Mouse (Mus musculus): ENCODE data around the gene Igfbp7. TPM values are rescaled to one million over a fixed set of nuclear protein-coding genes. Genes with fewer than 3 reads are reported as not detected.

Gene Igfbp7
- polyA plus RNA-seq, 1 experiment from 2014 or later = 57.9 TPM

DNA sequence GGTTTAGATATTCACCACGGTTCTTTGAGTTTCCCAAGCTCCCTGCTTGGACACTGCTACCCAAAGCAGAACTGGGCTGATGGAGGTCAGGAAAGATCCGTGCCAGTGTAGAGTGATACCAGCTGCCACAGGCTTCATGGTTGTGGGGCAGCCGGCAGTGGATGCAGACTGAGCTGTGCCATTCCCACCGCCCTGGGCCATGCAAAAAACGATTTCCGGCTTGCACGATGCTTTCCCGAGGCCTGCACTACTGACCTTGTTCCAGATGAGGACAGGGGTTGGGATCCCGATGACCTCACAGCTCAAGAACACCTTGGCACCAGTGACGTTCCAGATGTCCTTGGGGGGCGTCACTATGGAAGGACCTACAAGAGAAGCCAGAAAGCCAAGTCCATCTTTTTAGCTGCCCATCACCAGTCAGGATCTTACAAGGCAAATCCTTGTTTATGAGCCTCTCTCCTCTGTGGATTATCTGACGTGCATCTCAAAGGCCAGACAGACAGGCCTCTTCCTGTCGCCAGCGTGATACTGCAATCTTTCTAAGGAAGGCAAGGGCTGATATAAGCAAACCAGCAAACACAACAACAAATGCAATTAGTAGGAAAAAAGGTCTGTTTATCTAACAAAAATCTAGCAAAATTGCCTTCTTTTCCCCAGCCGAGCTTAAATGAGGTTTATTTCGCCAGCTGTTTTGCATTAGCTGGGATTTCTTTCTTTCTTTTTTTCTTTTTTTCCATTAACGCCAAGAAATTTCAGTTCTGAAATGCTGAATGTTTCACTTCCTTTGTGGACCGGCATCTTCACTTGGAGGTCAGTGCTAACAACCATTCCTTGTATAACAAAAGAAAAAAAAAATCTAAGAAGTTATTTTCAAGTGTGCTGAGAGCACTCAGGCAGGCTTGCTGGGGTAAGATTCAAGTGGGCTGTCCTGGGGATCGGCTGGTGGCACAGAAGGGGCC is 52.3 kb downstream of the Igfbp7 start:
- no peak for ATAC-seq
- H3K27ac ChIP-seq (ENCODE audit: low read length) = no peak overlapping the region
- 84% methylated on average over 19 of the region's 19 CpGs for WGBS
- H3K36me3 ChIP-seq (ENCODE audit: control insufficient read depth, insufficient read depth, low read length) = no peaks in the 10 kb centered on the region
- H3K27me3 ChIP-seq (ENCODE audit: control insufficient read depth, insufficient read depth, low read depth, low read length) = peaks cover 2% of the 10 kb centered on the region; the same call in 1 of the 2 replicates
- H3K4me3 ChIP-seq (ENCODE audit: low read depth, low read length) = no peak overlapping the region
- H3K9ac ChIP-seq (ENCODE audit: low read depth, low read length) = no peak overlapping the region
- H3K9me3 ChIP-seq (replicated peaks; ENCODE audit: control insufficient read depth, low read length, poor library complexity, severe bottlenecking) = no peaks in the 10 kb centered on the region
- H3K4me2 ChIP-seq (ENCODE audit: low read length) = no peak overlapping the region
- peaks cover 3% of the 10 kb centered on the region; the same call in 1 of the 2 replicates for H3K4me1 ChIP-seq (ENCODE audit: control insufficient read depth, insufficient read depth, low read length)

DNA sequence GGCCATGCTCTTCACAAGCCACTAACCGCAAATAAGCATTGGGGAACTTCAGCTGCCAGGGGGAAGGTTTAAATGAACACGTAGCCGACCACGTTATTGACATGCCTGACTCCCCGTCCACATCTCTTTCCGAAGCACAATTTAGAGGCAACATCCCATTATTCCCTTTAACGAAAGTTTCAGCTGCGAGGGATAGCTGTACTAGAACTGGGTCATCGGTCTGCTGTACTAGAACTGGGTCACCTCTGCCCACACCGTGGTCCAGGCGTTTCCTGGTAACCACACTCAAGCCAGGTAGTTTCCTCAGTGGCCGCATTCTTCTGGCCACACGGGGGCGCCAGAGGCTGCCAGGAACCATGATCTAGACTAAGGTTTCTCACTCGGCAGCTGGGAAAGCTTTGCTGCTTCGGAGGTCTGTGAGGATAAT is 53.5 kb downstream of the Igfbp7 start:
- H3K27ac ChIP-seq (ENCODE audit: low read length) = no peak overlapping the region
- ATAC-seq = peak; percentile 73
- no peaks in the 10 kb centered on the region for H3K9me3 ChIP-seq (replicated peaks; ENCODE audit: control insufficient read depth, low read length, poor library complexity, severe bottlenecking)
- peaks cover 3% of the 10 kb centered on the region; the same call in 1 of the 2 replicates for H3K4me1 ChIP-seq (ENCODE audit: control insufficient read depth, insufficient read depth, low read length)
- peak overlapping the region; percentile 28 for H3K4me3 ChIP-seq (ENCODE audit: low read depth, low read length)
- H3K27me3 ChIP-seq (ENCODE audit: control insufficient read depth, insufficient read depth, low read depth, low read length) = peaks cover 2% of the 10 kb centered on the region; the same call in 1 of the 2 replicates
- peak overlapping the region; percentile 27; the same call in 1 of the 2 replicates for H3K9ac ChIP-seq (ENCODE audit: low read depth, low read length)
- peak overlapping the region; percentile 63 for H3K4me2 ChIP-seq (ENCODE audit: low read length)
- peaks cover 7% of the 10 kb centered on the region for H3K36me3 ChIP-seq (ENCODE audit: control insufficient read depth, insufficient read depth, low read length)
- 6% methylated on average over 16 of the region's 16 CpGs for whole genome bisulfite sequencing

DNA sequence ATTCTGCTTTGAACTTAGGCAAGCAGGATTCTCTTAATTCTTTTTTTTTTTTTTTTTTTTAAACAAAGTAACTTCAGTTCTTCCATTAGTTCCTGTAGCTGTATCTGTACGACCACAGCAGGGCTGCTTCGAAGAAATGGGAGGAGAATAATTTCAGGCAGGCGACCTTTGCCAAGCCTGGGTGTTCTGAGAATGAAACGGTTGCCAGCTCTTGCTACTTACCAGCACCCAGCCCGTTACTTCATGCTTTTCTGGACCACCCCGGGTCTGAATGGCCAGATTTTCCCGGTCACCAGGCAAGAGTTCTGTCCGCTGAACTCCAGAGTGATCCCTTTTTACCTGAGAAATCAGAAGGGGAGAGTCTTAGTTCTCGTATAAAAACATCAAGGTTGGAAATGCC is 56.1 kb downstream of the Igfbp7 start:
- Histone ChIP-seq H3K4me3 (ENCODE audit: low read depth, low read length) (no peak overlapping the region), H3K27me3 (ENCODE audit: control insufficient read depth, insufficient read depth, low read depth, low read length) (peaks cover 2% of the 10 kb centered on the region; the same call in 1 of the 2 replicates), H3K27ac (ENCODE audit: low read length) (no peak overlapping the region), H3K36me3 (ENCODE audit: control insufficient read depth, insufficient read depth, low read length) (peaks cover 17% of the 10 kb centered on the region), H3K9me3 (replicated peaks; ENCODE audit: control insufficient read depth, low read length, poor library complexity, severe bottlenecking) (no peaks in the 10 kb centered on the region), H3K4me2 (ENCODE audit: low read length) (no peak overlapping the region), H3K9ac (ENCODE audit: low read depth, low read length) (no peak overlapping the region), H3K4me1 (ENCODE audit: control insufficient read depth, insufficient read depth, low read length) (peaks cover 3% of the 10 kb centered on the region; the same call in 1 of the 2 replicates)
- no peak for ATAC-seq
- 66% methylated on average over 9 of the region's 9 CpGs for WGBS

DNA sequence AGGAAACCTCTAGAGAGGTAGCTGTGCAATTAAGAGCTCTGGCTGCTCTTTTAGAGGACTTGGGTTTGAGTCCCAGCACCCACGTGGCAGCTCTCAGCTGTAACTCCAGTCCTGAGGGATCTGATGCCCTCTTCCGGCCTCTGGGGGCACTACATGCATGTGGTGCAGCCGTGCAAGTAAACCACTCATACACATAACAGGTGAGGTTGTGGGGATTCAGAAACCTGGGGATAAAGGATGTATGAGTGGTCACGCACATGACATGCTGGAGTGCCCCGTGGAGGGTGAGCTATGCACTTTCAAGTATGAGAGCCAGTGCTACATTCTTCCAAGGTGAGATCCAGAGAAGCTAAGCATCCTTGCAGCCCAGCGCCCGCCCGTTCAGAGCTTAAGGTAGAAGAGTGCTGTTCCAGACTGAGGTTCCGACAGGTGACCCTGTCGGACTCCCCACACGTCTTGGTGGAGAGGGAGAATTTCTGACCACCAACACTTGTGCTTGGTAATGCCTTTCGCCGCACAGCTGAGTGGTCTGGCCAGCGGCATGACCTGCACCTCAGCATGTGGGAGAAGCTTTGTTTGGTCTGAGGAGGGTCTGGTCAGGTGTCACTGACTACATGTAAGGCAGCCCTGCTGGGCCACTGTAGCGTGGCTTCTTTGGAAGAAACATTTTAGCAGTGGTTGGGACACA is 57.7 kb downstream of the Igfbp7 start:
- no peak overlapping the region for H3K9ac ChIP-seq (ENCODE audit: low read depth, low read length)
- no peaks in the 10 kb centered on the region; the same call in 1 of the 2 replicates for H3K27me3 ChIP-seq (ENCODE audit: control insufficient read depth, insufficient read depth, low read depth, low read length)
- no peaks in the 10 kb centered on the region for H3K9me3 ChIP-seq (replicated peaks; ENCODE audit: control insufficient read depth, low read length, poor library complexity, severe bottlenecking)
- 92% methylated on average over 15 of the region's 15 CpGs for WGBS
- peaks cover 29% of the 10 kb centered on the region for H3K36me3 ChIP-seq (ENCODE audit: control insufficient read depth, insufficient read depth, low read length)
- H3K4me2 ChIP-seq (ENCODE audit: low read length) = no peak overlapping the region
- no peak for ATAC-seq
- no peak overlapping the region for H3K27ac ChIP-seq (ENCODE audit: low read length)
- H3K4me1 ChIP-seq (ENCODE audit: control insufficient read depth, insufficient read depth, low read length) = peaks cover 3% of the 10 kb centered on the region; the same call in 1 of the 2 replicates
- no peak overlapping the region for H3K4me3 ChIP-seq (ENCODE audit: low read depth, low read length)

GRCm38 (mm10) chr5:77348901-77349300 is 58.9 kb downstream of the Igfbp7 start:
- Histone ChIP-seq H3K4me2 (ENCODE audit: low read length) (no peak overlapping the region), H3K4me1 (ENCODE audit: control insufficient read depth, insufficient read depth, low read length) (no peaks in the 10 kb centered on the region), H3K9ac (ENCODE audit: low read depth, low read length) (no peak overlapping the region), H3K36me3 (ENCODE audit: control insufficient read depth, insufficient read depth, low read length) (peaks cover 31% of the 10 kb centered on the region), H3K9me3 (replicated peaks; ENCODE audit: control insufficient read depth, low read length, poor library complexity, severe bottlenecking) (no peaks in the 10 kb centered on the region), H3K27me3 (ENCODE audit: control insufficient read depth, insufficient read depth, low read depth, low read length) (no peaks in the 10 kb centered on the region), H3K27ac (ENCODE audit: low read length) (no peak overlapping the region), H3K4me3 (ENCODE audit: low read depth, low read length) (no peak overlapping the region)
- 96% methylated on average over 8 of the region's 8 CpGs for WGBS
- ATAC-seq = no peak

DNA sequence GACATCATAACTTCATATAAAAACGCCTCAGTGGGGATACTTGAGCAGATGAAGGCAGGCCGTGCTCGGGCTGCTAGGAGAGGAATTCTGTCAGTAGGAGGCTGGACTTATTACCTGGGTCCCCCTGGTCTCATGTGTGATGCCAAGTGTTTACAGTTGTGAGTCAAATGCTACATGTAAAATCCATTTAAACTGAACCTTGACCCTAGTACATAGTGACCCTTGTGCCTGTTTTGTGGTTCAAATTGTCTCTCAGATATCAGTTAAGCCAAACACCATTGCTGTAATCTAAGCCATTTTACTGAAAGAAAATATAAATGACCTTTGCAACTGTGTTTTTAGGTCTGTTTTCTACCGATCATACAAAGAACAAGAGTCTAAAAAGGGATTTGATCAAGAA is 67.8 kb downstream of the Igfbp7 start:
- H3K4me3 ChIP-seq (ENCODE audit: low read depth, low read length) = no peak overlapping the region
- peaks cover 55% of the 10 kb centered on the region for H3K36me3 ChIP-seq (ENCODE audit: control insufficient read depth, insufficient read depth, low read length)
- no peaks in the 10 kb centered on the region for H3K9me3 ChIP-seq (replicated peaks; ENCODE audit: control insufficient read depth, low read length, poor library complexity, severe bottlenecking)
- no peaks in the 10 kb centered on the region for H3K27me3 ChIP-seq (ENCODE audit: control insufficient read depth, insufficient read depth, low read depth, low read length)
- H3K27ac ChIP-seq (ENCODE audit: low read length) = no peak overlapping the region
- H3K4me2 ChIP-seq (ENCODE audit: low read length) = no peak overlapping the region
- H3K9ac ChIP-seq (ENCODE audit: low read depth, low read length) = no peak overlapping the region
- no peak for ATAC-seq
- no peaks in the 10 kb centered on the region for H3K4me1 ChIP-seq (ENCODE audit: control insufficient read depth, insufficient read depth, low read length)
- 91% methylated on average over 4 of the region's 4 CpGs for WGBS

- WGBS = 75% methylated on average over 5 of the region's 5 CpGs
- Histone ChIP-seq H3K4me2 (ENCODE audit: low read length) (no peak overlapping the region), H3K4me3 (ENCODE audit: low read depth, low read length) (no peak overlapping the region), H3K9ac (ENCODE audit: low read depth, low read length) (no peak overlapping the region), H3K36me3 (ENCODE audit: control insufficient read depth, insufficient read depth, low read length) (peaks cover 54% of the 10 kb centered on the region), H3K4me1 (ENCODE audit: control insufficient read depth, insufficient read depth, low read length) (no peaks in the 10 kb centered on the region), H3K9me3 (replicated peaks; ENCODE audit: control insufficient read depth, low read length, poor library complexity, severe bottlenecking) (no peaks in the 10 kb centered on the region), H3K27me3 (ENCODE audit: control insufficient read depth, insufficient read depth, low read depth, low read length) (no peaks in the 10 kb centered on the region), H3K27ac (ENCODE audit: low read length) (no peak overlapping the region)
- no peak for ATAC-seq
Observed at GRCm38 (mm10) chr5:77330154-77330553, 77.7 kb downstream of the Igfbp7 start.

GRCm38 (mm10) chr5:77324936-77325335 is 82.9 kb downstream of the Igfbp7 start:
- H3K4me1 ChIP-seq (ENCODE audit: control insufficient read depth, insufficient read depth, low read length) = no peaks in the 10 kb centered on the region
- ATAC-seq = no peak
- H3K9ac ChIP-seq (ENCODE audit: low read depth, low read length) = no peak overlapping the region
- H3K9me3 ChIP-seq (replicated peaks; ENCODE audit: control insufficient read depth, low read length, poor library complexity, severe bottlenecking) = no peaks in the 10 kb centered on the region
- H3K4me3 ChIP-seq (ENCODE audit: low read depth, low read length) = no peak overlapping the region
- no peak overlapping the region for H3K27ac ChIP-seq (ENCODE audit: low read length)
- WGBS = 81% methylated on average over 1 of the region's 1 CpGs
- H3K36me3 ChIP-seq (ENCODE audit: control insufficient read depth, insufficient read depth, low read length) = peaks cover 69% of the 10 kb centered on the region
- H3K4me2 ChIP-seq (ENCODE audit: low read length) = no peak overlapping the region
- H3K27me3 ChIP-seq (ENCODE audit: control insufficient read depth, insufficient read depth, low read depth, low read length) = no peaks in the 10 kb centered on the region

DNA sequence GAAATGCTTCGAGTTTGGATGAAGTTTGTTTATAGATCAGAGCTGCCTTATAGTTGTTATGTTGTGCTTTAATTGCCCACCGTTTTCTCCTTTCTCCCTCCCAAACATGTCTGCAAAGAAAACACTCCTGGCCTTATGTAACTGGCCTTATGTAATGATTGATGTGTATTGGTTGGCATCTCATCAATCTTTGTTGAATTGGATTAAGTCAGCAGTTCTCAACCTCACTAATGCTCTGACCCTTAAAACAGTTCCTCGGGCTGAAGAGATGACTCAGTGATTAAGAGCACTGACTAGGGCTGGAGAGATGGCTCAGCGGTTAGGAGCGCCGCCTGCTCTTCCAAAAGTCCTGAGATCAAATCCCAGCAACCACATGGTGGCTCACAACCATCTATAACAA is 92.9 kb downstream of the Igfbp7 start:
- H3K27me3 ChIP-seq (ENCODE audit: control insufficient read depth, insufficient read depth, low read depth, low read length) = no peaks in the 10 kb centered on the region
- H3K4me1 ChIP-seq (ENCODE audit: control insufficient read depth, insufficient read depth, low read length) = peaks cover 10% of the 10 kb centered on the region
- H3K27ac ChIP-seq (ENCODE audit: low read length) = no peak overlapping the region
- H3K4me3 ChIP-seq (ENCODE audit: low read depth, low read length) = no peak overlapping the region
- H3K4me2 ChIP-seq (ENCODE audit: low read length) = no peak overlapping the region
- no peaks in the 10 kb centered on the region for H3K9me3 ChIP-seq (replicated peaks; ENCODE audit: control insufficient read depth, low read length, poor library complexity, severe bottlenecking)
- peaks cover 18% of the 10 kb centered on the region for H3K36me3 ChIP-seq (ENCODE audit: control insufficient read depth, insufficient read depth, low read length)
- WGBS = 96% methylated on average over 6 of the region's 6 CpGs
- no peak for ATAC-seq
- H3K9ac ChIP-seq (ENCODE audit: low read depth, low read length) = no peak overlapping the region

Measured in midbrain, embryonic 16.5 days (tissue).